Mouse (Mus musculus) limb, embryonic 14.5 days (tissue): Measurements from ENCODE around the gene Aqp1. TPM values are rescaled to one million over a fixed set of nuclear protein-coding genes. Genes with fewer than 3 reads are reported as not detected.
A peak's percentile ranks its signal among the peaks of the same experiment; 100 is the strongest.

Experiments used
- ATAC-seq: fragments of 200-750 bp; cut with Nextera tagmentation; 2 replicates; pipeline ENCODE4 v1.8.0; 2017; ENCODE audit warnings: low read depth, moderate number of reproducible peaks, moderate TSS enrichment; ENCODE audit not compliant: low FRiP score
- DNase-seq: peaks from one replicate; pipeline ENCODE4 v3.0.0-alpha.2; 2015; ENCODE audit warnings: low spot score
- H3K27ac ChIP-seq: fragments of 300-500 bp; sonication (generic); replicated peaks from 2 replicates; pipeline ENCODE4 v1.5.1; 2014; ENCODE audit warnings: low read depth, mild to moderate bottlenecking, low read length, moderate library complexity, mixed read lengths
- H3K27me3 ChIP-seq: fragments of 300-500 bp; sonication (generic); 2 replicates; pipeline ENCODE4 v1.6.1; 2014; ENCODE audit warnings: low read length, mixed read lengths; ENCODE audit not compliant: control insufficient read depth, insufficient read depth
- H3K36me3 ChIP-seq: fragments of 300-500 bp; sonication (generic); 2 replicates; pipeline ENCODE4 v1.6.1; 2014; ENCODE audit warnings: mild to moderate bottlenecking, low read length, moderate library complexity, mixed read lengths; ENCODE audit not compliant: control insufficient read depth, insufficient read depth
- H3K4me1 ChIP-seq: fragments of 300-500 bp; sonication (generic); 2 replicates; pipeline ENCODE4 v1.6.1; 2014; ENCODE audit warnings: antibody characterized with exemption, low read length, mixed read lengths; ENCODE audit not compliant: control insufficient read depth, insufficient read depth
- H3K4me2 ChIP-seq: fragments of 300-500 bp; sonication (generic); replicated peaks from 2 replicates; pipeline ENCODE4 v1.6.1; 2014; ENCODE audit warnings: low read depth, mild to moderate bottlenecking, low read length, moderate library complexity; ENCODE audit not compliant: severe bottlenecking
- H3K4me3 ChIP-seq: fragments of 300-500 bp; sonication (generic); replicated peaks from 2 replicates; pipeline ENCODE4 v1.5.1; 2014; ENCODE audit warnings: low read length
- H3K9ac ChIP-seq: fragments of 300-500 bp; sonication (generic); 2 replicates; pipeline ENCODE4 v1.6.1; 2014; ENCODE audit warnings: mild to moderate bottlenecking, low read depth, low read length, moderate library complexity; ENCODE audit not compliant: severe bottlenecking
- H3K9me3 ChIP-seq: fragments of 300-500 bp; sonication (generic); 2 replicates; pipeline ENCODE4 v1.6.1; 2016; ENCODE audit warnings: low read length; ENCODE audit not compliant: control insufficient read depth
- POLR2A ChIP-seq: fragments of 200-500 bp; IDR thresholded peaks from 2 replicates; pipeline ENCODE4 v1.8.0; 2012; ENCODE audit warnings: inconsistent platforms, mild to moderate bottlenecking, moderate library complexity, borderline replicate concordance; ENCODE audit not compliant: insufficient read depth, insufficient read length; ENCODE audit errors: extremely low read depth
- WGBS: fragments of 180-500 bp; shearing (Covaris S2); extraction: QIAGEN DNeasy Blood & Tissue Kit; methylation state at CpG from one replicate; pipeline ENCODE4 v1.1.7; 2014; 5-methylcytosine and 5-hydroxymethylcytosine counted together
- polyA plus RNA-seq, 2 experiments: library from polyadenylated mRNA; depleted of rRNA in 1 of 2; stranded (reverse) in 1 of 2; unstranded in 1 of 2; fragments of >200 nt; fragmentation: Nextera tagmentation in 1 of 2; extraction: Ambion mirVana in 1 of 2; gene quantifications; 2 replicates each; pipeline versions ENCODE4 v1.2.1 to v1.2.3; 2012 to 2014

The Aqp1 gene
- polyA plus RNA-seq, 2 experiments = 17.8 to 87.1 TPM

GRCm38 (mm10) chr6:55388546-55389169, 52.4 kb downstream of the Aqp1 start:
- no peak overlapping the region for H3K27ac ChIP-seq
- no peak overlapping the region for H3K4me2 ChIP-seq
- no peak overlapping the region for H3K9ac ChIP-seq
- H3K9me3 ChIP-seq = no peaks in the 10 kb centered on the region
- no peak overlapping the region for H3K4me3 ChIP-seq
- H3K4me1 ChIP-seq = no peaks in the 10 kb centered on the region
- TF ChIP-seq POLR2A = no peak
- no peaks in the 10 kb centered on the region for H3K27me3 ChIP-seq
- WGBS = 35% methylated on average over 12 of the region's 12 CpGs
- ATAC-seq = no peak
- no peak for DNase-seq
- no peaks in the 10 kb centered on the region for H3K36me3 ChIP-seq

- no peak for ATAC-seq
- DNase-seq = no peak
- H3K9me3 ChIP-seq = no peaks in the 10 kb centered on the region
- H3K27ac ChIP-seq = no peak overlapping the region
- 67% methylated on average over 5 of the region's 5 CpGs for WGBS
- no peaks in the 10 kb centered on the region for H3K36me3 ChIP-seq
- no peak overlapping the region for H3K9ac ChIP-seq
- no peak overlapping the region for H3K4me2 ChIP-seq
- H3K4me1 ChIP-seq = no peaks in the 10 kb centered on the region
- H3K27me3 ChIP-seq = no peaks in the 10 kb centered on the region
- H3K4me3 ChIP-seq = no peak overlapping the region
- no peak for TF ChIP-seq POLR2A
Measured at GRCm38 (mm10) chr6:55389321-55389720, 53.1 kb downstream of the Aqp1 start.

- DNase-seq (no peak), ATAC-seq (no peak)
- H3K36me3 ChIP-seq = no peaks in the 10 kb centered on the region
- TF ChIP-seq POLR2A = no peak
- no peak overlapping the region for H3K9ac ChIP-seq
- H3K27me3 ChIP-seq = no peaks in the 10 kb centered on the region
- peaks cover 4% of the 10 kb centered on the region; the same call in 1 of the 2 replicates for H3K4me1 ChIP-seq
- WGBS = 17% methylated on average over 4 of the region's 4 CpGs
- H3K9me3 ChIP-seq = no peaks in the 10 kb centered on the region
- H3K27ac ChIP-seq = no peak overlapping the region
- H3K4me2 ChIP-seq = no peak overlapping the region
- no peak overlapping the region for H3K4me3 ChIP-seq
Measured at GRCm38 (mm10) chr6:55391814-55392213, 55.6 kb downstream of the Aqp1 start.

- H3K27ac ChIP-seq = no peak overlapping the region
- H3K4me1 ChIP-seq = peaks cover 6% of the 10 kb centered on the region; the same call in 1 of the 2 replicates
- DNase-seq (peak; percentile 85), ATAC-seq (peak; percentile 62; the same call in 1 of the 2 replicates)
- WGBS = 10% methylated on average over 4 of the region's 4 CpGs
- no peaks in the 10 kb centered on the region for H3K9me3 ChIP-seq
- H3K4me2 ChIP-seq = no peak overlapping the region
- no peak overlapping the region for H3K9ac ChIP-seq
- no peaks in the 10 kb centered on the region for H3K27me3 ChIP-seq
- H3K4me3 ChIP-seq = no peak overlapping the region
- TF ChIP-seq POLR2A = no peak
- H3K36me3 ChIP-seq = no peaks in the 10 kb centered on the region
Measured at GRCm38 (mm10) chr6:55392453-55392852, 56.2 kb downstream of the Aqp1 start.

GRCm38 (mm10) chr6:55394854-55395253, 58.6 kb downstream of the Aqp1 start:
- no peak overlapping the region for H3K27ac ChIP-seq
- no peak for TF ChIP-seq POLR2A
- no peak overlapping the region for H3K4me3 ChIP-seq
- no peak for ATAC-seq
- no peaks in the 10 kb centered on the region for H3K36me3 ChIP-seq
- no peak overlapping the region for H3K9ac ChIP-seq
- WGBS = 82% methylated on average over 10 of the region's 10 CpGs
- peaks cover 6% of the 10 kb centered on the region; the same call in 1 of the 2 replicates for H3K4me1 ChIP-seq
- DNase-seq = no peak
- H3K9me3 ChIP-seq = no peaks in the 10 kb centered on the region
- H3K4me2 ChIP-seq = no peak overlapping the region
- no peaks in the 10 kb centered on the region for H3K27me3 ChIP-seq
